Mouse (Mus musculus): ENCODE measurements around the gene Pde6d.

DNA sequence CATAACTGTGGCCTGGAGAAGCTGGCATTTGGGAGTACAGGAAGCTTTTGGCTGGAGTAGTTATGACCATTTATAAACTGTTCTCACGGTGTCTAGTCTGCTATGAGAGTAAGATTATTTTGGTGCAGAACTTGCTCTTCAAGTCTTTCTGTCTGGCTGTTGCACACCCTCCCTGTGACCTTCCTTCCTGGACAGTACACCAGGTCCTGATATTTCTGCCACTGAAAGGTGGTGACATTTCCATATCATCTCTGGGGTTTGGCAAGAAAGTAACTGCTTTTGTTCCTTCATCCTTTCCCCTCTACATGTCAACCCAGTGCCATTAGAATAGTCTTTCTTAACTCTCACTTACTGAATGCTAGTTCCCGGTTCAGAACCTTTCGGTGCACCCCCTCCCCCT, 23.2 kb downstream of the Pde6d start:
- TF ChIP-seq CTCF (conservative IDR thresholded peaks at IDR 0.05; ENCODE audit: insufficient read depth, insufficient read length, low read depth, low read length) (no peak), POLR2A (IDR thresholded peaks at IDR 0.05; ENCODE audit: low read depth, low read length) (no peak)

All from kidney, adult 2 months (tissue).